Mouse (Mus musculus) neural tube, embryonic 14.5 days (tissue): ENCODE measurements at regions not wholly inside any gene's neighbourhood (a gene's known extent, or its start where the extent isn't known, plus 50 kb on each side); places are given as distances from the start of the nearest gene placed in this dataset.

Experiments
- ATAC-seq: fragments of 200-750 bp; cut with Nextera tagmentation; 2 replicates; pipeline ENCODE4 v1.8.0; 2017; ENCODE audit warnings: low read depth, mild to moderate bottlenecking, moderate TSS enrichment, moderate library complexity
- H3K27ac ChIP-seq: fragments of 300-500 bp; sonication (generic); 2 replicates; pipeline ENCODE4 v1.5.1; 2014; ENCODE audit warnings: low read depth, mild to moderate bottlenecking, control low read depth, low read length, moderate library complexity, mixed read lengths
- H3K27me3 ChIP-seq: fragments of 300-500 bp; sonication (generic); 2 replicates; pipeline ENCODE4 v1.6.1; 2014; ENCODE audit warnings: low read length; ENCODE audit not compliant: control insufficient read depth, insufficient read depth
- H3K36me3 ChIP-seq: fragments of 300-500 bp; sonication (generic); 2 replicates; pipeline ENCODE4 v1.6.1; 2014; ENCODE audit warnings: low read length, mixed read lengths; ENCODE audit not compliant: control insufficient read depth, insufficient read depth
- H3K4me1 ChIP-seq: fragments of 300-500 bp; sonication (generic); 2 replicates; pipeline ENCODE4 v1.6.1; 2014; ENCODE audit warnings: low read length; ENCODE audit not compliant: control insufficient read depth, insufficient read depth
- H3K4me2 ChIP-seq: fragments of 300-500 bp; sonication (generic); 2 replicates; pipeline ENCODE4 v1.6.1; 2014; ENCODE audit warnings: mild to moderate bottlenecking, low read depth, low read length, control low read depth
- H3K4me3 ChIP-seq: fragments of 300-500 bp; sonication (generic); 2 replicates; pipeline ENCODE4 v1.5.1; 2014; ENCODE audit warnings: low read depth, low read length, control low read depth, mixed read lengths
- H3K9ac ChIP-seq: fragments of 300-500 bp; sonication (generic); replicated peaks from 2 replicates; pipeline ENCODE4 v1.6.1; 2014; ENCODE audit warnings: low read depth, mild to moderate bottlenecking, control low read depth, low read length, mixed read lengths
- H3K9me3 ChIP-seq: fragments of 300-500 bp; sonication (generic); 2 replicates; pipeline ENCODE4 v1.6.1; 2016; ENCODE audit warnings: low read length; ENCODE audit not compliant: control insufficient read depth
- whole genome bisulfite sequencing: fragments of 180-500 bp; shearing (Covaris S2); extraction: QIAGEN DNeasy Blood & Tissue Kit; methylation state at CpG from one replicate; pipeline ENCODE4 v1.1.7; 2014; 5-methylcytosine and 5-hydroxymethylcytosine counted together

DNA sequence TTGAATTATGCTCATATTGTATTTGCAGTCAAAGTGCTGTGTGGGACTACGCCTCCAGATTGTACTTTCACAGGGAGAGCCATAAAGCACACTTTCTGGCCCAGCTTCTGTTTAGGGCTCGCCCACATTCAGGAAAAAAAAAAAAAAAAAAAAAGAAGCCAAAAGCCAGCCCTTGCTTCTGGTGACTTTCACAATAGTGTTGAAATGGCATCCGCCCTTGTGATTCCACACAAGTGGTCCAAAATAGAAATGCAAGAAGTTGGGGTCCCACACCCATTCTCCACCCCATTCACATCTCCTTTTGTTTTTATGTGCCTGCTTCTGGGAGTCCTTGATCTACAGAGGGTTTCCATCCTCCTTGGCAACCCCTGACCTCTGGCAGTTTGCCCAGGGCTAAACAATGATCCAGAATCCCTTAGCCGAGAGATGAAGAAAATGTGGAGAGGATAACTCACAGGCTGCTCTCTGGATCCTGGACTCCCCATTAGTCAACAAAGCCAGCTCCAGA, 144.3 kb upstream of the Lyplal1 start:
- 13% methylated on average over 4 of the region's 4 CpGs for WGBS
- no peak overlapping the region for H3K4me3 ChIP-seq
- ATAC-seq: no peak; the same call in 1 of the 2 replicates

DNA sequence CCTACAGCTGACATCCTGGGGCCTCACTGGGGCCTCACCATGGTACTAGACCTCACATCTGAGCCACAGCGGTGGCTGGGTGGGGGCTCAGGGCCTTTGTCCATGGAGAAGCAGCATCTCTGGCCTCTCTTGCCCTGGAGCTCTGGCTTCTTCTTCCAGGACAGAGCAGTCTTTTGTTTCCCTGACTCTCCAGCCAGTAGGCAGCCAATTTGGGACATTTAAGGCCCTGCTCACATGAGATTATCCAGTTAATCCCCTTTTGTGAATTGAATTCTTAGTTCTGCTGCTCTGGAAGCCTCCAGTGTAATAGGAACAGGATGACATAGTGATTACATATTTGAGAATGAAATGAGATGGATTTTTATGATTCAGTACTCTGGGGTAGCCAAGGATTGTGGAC, 140.5 kb upstream of the Lyplal1 start:
- no peaks in the 10 kb centered on the region for H3K36me3 ChIP-seq
- H3K9ac ChIP-seq: no peak overlapping the region
- no peak overlapping the region for H3K4me2 ChIP-seq
- no peak overlapping the region for H3K27ac ChIP-seq
- no peaks in the 10 kb centered on the region for H3K4me1 ChIP-seq
- no peaks in the 10 kb centered on the region for H3K9me3 ChIP-seq
- H3K27me3 ChIP-seq: no peaks in the 10 kb centered on the region
- no peak for ATAC-seq
- H3K4me3 ChIP-seq: no peak overlapping the region
- WGBS: 94% methylated on average over 1 of the region's 1 CpGs

More for the DNA sequence above, 144.3 kb upstream of the Lyplal1 start:
- Histone ChIP-seq H3K4me1 (no peaks in the 10 kb centered on the region), H3K9me3 (0 out of 2 replicates have a peak, but pooled peaks cover 3% of the 10 kb centered on the region), H3K27me3 (no peaks in the 10 kb centered on the region), H3K36me3 (no peaks in the 10 kb centered on the region), H3K4me2 (no peak overlapping the region), H3K9ac (no peak overlapping the region), H3K27ac (no peak overlapping the region)

DNA sequence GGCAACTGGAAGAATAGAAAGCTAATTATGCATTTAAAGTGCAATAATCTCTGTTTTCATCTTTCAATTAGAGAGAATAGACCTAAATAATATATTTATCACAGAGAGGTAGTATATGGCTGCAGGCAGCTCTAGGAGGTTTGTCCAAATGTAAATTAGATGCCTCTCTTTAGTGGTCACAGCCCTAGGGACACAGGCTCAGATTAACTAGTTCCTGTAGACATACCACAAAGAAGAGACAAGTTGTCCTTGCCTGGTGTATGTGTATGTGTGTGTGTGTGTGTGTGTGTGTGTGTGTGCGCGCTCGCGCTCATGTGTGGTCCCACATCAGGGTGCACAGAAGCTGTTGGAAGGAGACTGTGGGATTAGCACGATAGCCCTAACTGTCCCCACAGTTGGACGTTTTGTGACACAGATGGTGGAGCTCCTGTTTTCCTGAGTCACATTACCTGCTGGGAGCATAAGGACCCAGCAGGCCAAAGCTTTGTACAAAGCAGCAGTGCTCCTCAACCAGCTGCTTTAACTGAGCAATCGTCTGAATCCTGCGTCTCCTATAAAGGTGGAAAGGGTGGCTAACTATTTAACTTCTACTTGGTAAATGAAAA, 138.5 kb upstream of the Lyplal1 start:
- Histone ChIP-seq H3K9me3 (no peaks in the 10 kb centered on the region), H3K27me3 (no peaks in the 10 kb centered on the region), H3K27ac (no peak overlapping the region), H3K4me3 (no peak overlapping the region), H3K9ac (no peak overlapping the region), H3K4me2 (no peak overlapping the region), H3K36me3 (no peaks in the 10 kb centered on the region), H3K4me1 (no peaks in the 10 kb centered on the region)
- WGBS: 72% methylated on average over 8 of the region's 8 CpGs
- no peak for ATAC-seq

DNA sequence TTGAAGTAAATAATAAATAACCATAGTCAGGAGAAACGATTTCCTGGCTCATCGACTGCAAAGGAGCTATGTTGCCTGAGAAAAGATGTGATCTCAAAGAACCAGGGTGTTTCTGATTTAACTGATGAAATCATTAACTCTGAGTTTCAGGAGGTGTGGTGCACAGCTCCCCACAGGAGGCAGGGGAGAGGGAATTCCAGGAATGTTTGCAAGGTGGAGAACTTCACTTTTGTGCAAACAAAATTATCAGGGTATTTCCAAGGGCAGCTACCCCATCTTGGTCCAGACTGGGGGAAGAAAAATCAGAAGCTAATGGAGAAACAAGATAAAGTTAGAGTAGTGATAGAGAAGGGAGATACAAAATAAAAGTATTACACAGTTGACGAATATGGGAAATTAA, 137.4 kb upstream of the Lyplal1 start:
- H3K4me1 ChIP-seq: no peaks in the 10 kb centered on the region
- WGBS: 82% methylated on average over 3 of the region's 3 CpGs

DNA sequence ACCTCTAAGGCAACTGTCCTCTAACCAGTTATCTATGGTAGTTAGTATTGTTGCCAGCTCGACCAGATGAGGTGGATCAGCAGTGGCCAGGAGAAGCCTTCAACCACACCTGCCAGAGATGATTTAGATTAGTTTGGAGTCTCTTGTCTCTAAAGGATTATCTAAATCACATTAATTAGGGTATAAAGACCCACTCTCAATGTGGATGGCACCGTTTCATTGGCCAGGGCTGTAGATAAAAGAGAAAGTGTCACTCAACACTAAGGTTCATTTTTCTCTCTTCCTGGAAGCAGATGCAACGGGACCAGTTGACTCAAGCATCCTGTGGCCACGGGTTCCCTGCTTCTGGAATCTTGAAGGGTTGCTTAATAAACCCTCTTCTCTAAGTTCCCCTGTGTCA, 135.4 kb upstream of the Lyplal1 start:
- no peaks in the 10 kb centered on the region for H3K9me3 ChIP-seq
- 79% methylated on average over 4 of the region's 4 CpGs for WGBS
- ATAC-seq: no peak

More for the DNA sequence above, 137.4 kb upstream of the Lyplal1 start:
- Histone ChIP-seq H3K9me3 (no peaks in the 10 kb centered on the region), H3K36me3 (no peaks in the 10 kb centered on the region), H3K27me3 (no peaks in the 10 kb centered on the region), H3K4me2 (no peak overlapping the region), H3K27ac (no peak overlapping the region), H3K9ac (no peak overlapping the region), H3K4me3 (no peak overlapping the region)
- no peak for ATAC-seq

DNA sequence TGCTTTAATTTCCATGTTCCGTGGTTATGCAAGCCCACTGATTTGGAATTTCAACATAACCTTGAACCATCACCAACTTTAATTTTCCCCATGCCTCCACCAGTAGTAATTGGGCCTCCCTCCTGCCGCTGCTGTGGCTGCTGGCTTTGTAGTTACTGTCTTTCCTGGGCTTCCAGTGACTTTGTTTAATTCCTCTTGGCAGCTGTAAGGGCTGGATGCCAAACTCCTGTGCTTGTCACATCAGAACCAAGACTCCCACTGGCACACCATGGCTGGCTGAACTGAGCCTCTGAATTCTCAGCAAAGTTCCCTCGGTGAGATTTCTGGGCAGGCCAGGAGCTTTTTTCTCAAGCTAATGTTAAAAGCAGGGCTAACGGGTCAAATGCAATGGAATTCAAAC, 133.2 kb upstream of the Lyplal1 start:
- Histone ChIP-seq H3K4me2 (no peak overlapping the region), H3K9ac (no peak overlapping the region), H3K4me3 (no peak overlapping the region), H3K9me3 (no peaks in the 10 kb centered on the region), H3K36me3 (no peaks in the 10 kb centered on the region), H3K27ac (no peak overlapping the region), H3K27me3 (no peaks in the 10 kb centered on the region), H3K4me1 (no peaks in the 10 kb centered on the region)
- 53% methylated on average over 4 of the region's 4 CpGs for WGBS
- ATAC-seq: no peak

More for the DNA sequence above, 135.4 kb upstream of the Lyplal1 start:
- H3K9ac ChIP-seq: no peak overlapping the region
- H3K4me3 ChIP-seq: no peak overlapping the region
- H3K27me3 ChIP-seq: no peaks in the 10 kb centered on the region
- H3K4me1 ChIP-seq: no peaks in the 10 kb centered on the region
- H3K36me3 ChIP-seq: no peaks in the 10 kb centered on the region
- H3K27ac ChIP-seq: no peak overlapping the region
- no peak overlapping the region for H3K4me2 ChIP-seq

DNA sequence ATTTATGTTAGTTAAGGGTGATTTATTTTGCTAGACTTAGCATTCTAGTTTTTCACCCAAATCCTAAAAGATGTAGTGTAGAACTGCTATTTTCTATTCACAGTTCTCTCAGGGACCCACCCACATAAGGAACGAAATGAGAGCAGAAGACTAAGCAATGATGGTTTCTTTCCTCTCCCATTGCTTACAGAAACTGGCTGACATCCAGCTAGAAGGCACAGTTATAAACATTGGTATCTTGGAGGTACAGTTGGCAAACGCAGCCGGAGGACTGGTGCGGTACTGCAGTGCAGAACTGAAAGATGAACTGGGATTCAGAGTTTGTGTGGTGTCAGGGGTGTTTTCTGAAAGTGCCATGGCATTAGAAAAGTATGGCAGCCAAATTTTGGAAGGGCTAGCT, 132.1 kb upstream of the Lyplal1 start:
- Histone ChIP-seq H3K4me2 (no peak overlapping the region), H3K27ac (no peak overlapping the region), H3K27me3 (no peaks in the 10 kb centered on the region), H3K9ac (no peak overlapping the region), H3K4me3 (no peak overlapping the region), H3K4me1 (no peaks in the 10 kb centered on the region), H3K36me3 (no peaks in the 10 kb centered on the region), H3K9me3 (no peaks in the 10 kb centered on the region)
- WGBS: 87% methylated on average over 4 of the region's 4 CpGs
- no peak for ATAC-seq

DNA sequence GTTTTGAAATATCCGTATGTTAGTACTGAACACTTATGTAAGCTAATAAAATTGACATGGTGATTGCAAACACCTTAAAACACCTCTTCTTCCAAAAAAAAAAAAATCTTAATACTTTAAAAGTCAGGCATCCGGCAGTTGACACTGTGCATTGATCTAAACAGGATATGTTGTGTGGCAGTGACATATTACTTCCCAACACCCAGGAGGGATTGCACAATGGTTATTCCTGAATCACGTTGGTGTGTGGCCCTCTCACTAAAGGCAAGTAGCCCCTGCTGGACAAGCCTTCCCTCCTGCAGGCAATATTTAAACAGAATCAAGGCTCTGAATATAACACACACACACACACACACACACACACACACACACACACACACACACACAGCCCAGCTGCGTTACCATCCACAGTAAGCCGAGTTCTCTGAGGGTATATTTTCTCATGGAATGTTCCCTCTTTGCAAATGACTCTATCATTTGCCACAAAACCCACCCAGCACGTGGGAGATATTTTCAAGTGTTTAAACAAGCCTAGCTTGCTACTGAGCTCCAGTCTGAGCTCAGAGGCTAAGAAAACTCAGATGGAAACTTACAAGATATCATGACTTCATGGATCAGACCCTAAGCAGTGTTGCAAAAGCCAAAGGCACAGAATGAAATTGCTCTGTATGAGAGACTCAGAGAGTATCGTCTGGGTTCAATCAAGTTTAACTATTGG, 128.8 kb upstream of the Lyplal1 start:
- Histone ChIP-seq H3K36me3 (no peaks in the 10 kb centered on the region), H3K4me3 (no peak overlapping the region), H3K9ac (no peak overlapping the region), H3K9me3 (no peaks in the 10 kb centered on the region), H3K27ac (no peak overlapping the region), H3K4me1 (no peaks in the 10 kb centered on the region), H3K4me2 (no peak overlapping the region), H3K27me3 (no peaks in the 10 kb centered on the region)
- ATAC-seq: no peak
- WGBS: 76% methylated on average over 7 of the region's 7 CpGs

DNA sequence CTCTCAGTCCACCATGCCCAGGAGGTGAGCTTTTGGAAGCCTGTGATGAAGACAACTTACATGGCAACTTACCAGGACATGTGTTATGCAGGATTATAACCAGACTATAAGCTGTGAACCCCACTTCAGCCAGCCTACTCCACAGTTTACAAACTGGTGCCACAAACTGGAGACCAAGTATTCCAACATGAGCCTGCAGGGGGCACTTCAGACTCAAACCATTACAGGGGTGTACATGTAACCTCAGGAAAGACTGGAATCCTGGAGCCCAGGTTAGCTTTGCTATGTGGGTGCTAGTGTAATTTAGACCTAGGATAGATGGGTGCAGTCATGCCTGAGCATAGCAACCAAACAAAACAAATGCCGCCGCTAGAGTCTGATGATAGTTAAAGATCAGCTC, 124.0 kb upstream of the Lyplal1 start:
- no peak for ATAC-seq
- H3K36me3 ChIP-seq: no peaks in the 10 kb centered on the region
- no peak overlapping the region for H3K9ac ChIP-seq
- WGBS: 96% methylated on average over 2 of the region's 2 CpGs
- 0 out of 2 replicates have a peak, but pooled peaks cover 3% of the 10 kb centered on the region for H3K4me1 ChIP-seq
- H3K27ac ChIP-seq: no peak overlapping the region
- no peak overlapping the region for H3K4me3 ChIP-seq
- no peaks in the 10 kb centered on the region for H3K9me3 ChIP-seq
- H3K27me3 ChIP-seq: no peaks in the 10 kb centered on the region
- no peak overlapping the region for H3K4me2 ChIP-seq
